Mouse (Mus musculus) embryonic facial prominence, embryonic 10.5 days (tissue): ENCODE results near the gene Zfp740. TPM values are rescaled to one million over a fixed set of nuclear protein-coding genes. Genes with fewer than 3 reads are reported as not detected.

Source experiments
- DNase-seq: peaks from one replicate; pipeline ENCODE4 v3.0.0-alpha.2; 2017; ENCODE audit warnings: low spot score
- H3K27ac ChIP-seq: fragments of 300-500 bp; sonication (generic); replicated peaks from 2 replicates; pipeline ENCODE4 v1.5.1; 2016; ENCODE audit warnings: mild to moderate bottlenecking
- H3K27me3 ChIP-seq: fragments of 300-500 bp; sonication (generic); replicated peaks from 2 replicates; pipeline ENCODE4 v1.6.1; 2016; ENCODE audit warnings: low read depth, mild to moderate bottlenecking; ENCODE audit not compliant: poor library complexity, severe bottlenecking
- H3K36me3 ChIP-seq: fragments of 300-500 bp; sonication (generic); replicated peaks from 2 replicates; pipeline ENCODE4 v1.6.1; 2016; ENCODE audit warnings: mild to moderate bottlenecking, moderate library complexity
- H3K4me1 ChIP-seq: fragments of 300-500 bp; sonication (generic); 2 replicates; pipeline ENCODE4 v1.6.1; 2016
- H3K4me3 ChIP-seq: fragments of 300-500 bp; sonication (generic); 2 replicates; pipeline ENCODE4 v1.5.1; 2016; ENCODE audit warnings: mild to moderate bottlenecking, moderate library complexity
- H3K9me3 ChIP-seq: fragments of 300-500 bp; sonication (generic); 2 replicates; pipeline ENCODE4 v1.6.1; 2016; ENCODE audit warnings: mild to moderate bottlenecking
- WGBS: fragments of 180-500 bp; shearing (Covaris S2); methylation state at CpG from one replicate; pipeline ENCODE4 v1.1.7; 2016; 5-methylcytosine and 5-hydroxymethylcytosine counted together
- polyA plus RNA-seq: library from polyadenylated mRNA; unstranded; fragments of >200 nt; fragmentation: Nextera tagmentation; extraction: Ambion mirVana; gene quantifications from 2 replicates; pipeline ENCODE4 v1.2.1, GENCODE M21; 2016

Gene Zfp740
- polyA plus RNA-seq, 1 experiment from 2014 or later: 79.3 TPM

- WGBS: 87% methylated on average over 4 of the region's 4 CpGs
- Histone ChIP-seq H3K27ac (no peak overlapping the region), H3K4me1 (peaks cover 21% of the 10 kb centered on the region), H3K27me3 (no peaks in the 10 kb centered on the region), H3K4me3 (no peak overlapping the region), H3K9me3 (no peaks in the 10 kb centered on the region), H3K36me3 (peaks cover 17% of the 10 kb centered on the region)
- DNase-seq: no peak
Measured at GRCm38 (mm10) chr15:102195373-102195772, 7.7 kb upstream of the Zfp740 start.

- H3K27ac ChIP-seq: no peak overlapping the region
- WGBS: 75% methylated on average over 4 of the region's 4 CpGs
- no peaks in the 10 kb centered on the region for H3K9me3 ChIP-seq
- H3K27me3 ChIP-seq: no peaks in the 10 kb centered on the region
- H3K4me3 ChIP-seq: no peak overlapping the region
- no peak for DNase-seq
- H3K36me3 ChIP-seq: peaks cover 20% of the 10 kb centered on the region
- H3K4me1 ChIP-seq: peaks cover 12% of the 10 kb centered on the region
Measured at GRCm38 (mm10) chr15:102198841-102199240, 4.2 kb upstream of the Zfp740 start.

GRCm38 (mm10) chr15:102203835-102204381, 859 bp downstream of the Zfp740 start:
- DNase-seq: peak; percentile 85
- H3K27me3 ChIP-seq: no peaks in the 10 kb centered on the region
- peak overlapping the region; percentile 88 for H3K4me3 ChIP-seq
- no peaks in the 10 kb centered on the region for H3K9me3 ChIP-seq
- peaks cover 58% of the 10 kb centered on the region for H3K36me3 ChIP-seq
- H3K4me1 ChIP-seq: peaks cover 35% of the 10 kb centered on the region
- 1% methylated on average over 67 of the region's 72 CpGs for WGBS
- peak overlapping the region; percentile 99 for H3K27ac ChIP-seq

- Histone ChIP-seq H3K27ac (peak within 1 kb of the TSS; percentile 99), H3K36me3 (peaks cover 59% of the 10 kb centered on the region), H3K4me1 (peaks cover 33% of the 10 kb centered on the region), H3K4me3 (peak within 1 kb of the TSS; percentile 88), H3K27me3 (no peaks in the 10 kb centered on the region), H3K9me3 (no peaks in the 10 kb centered on the region)
- 68% methylated on average over 19 of the region's 19 CpGs for WGBS
- no peak for DNase-seq
Measured at GRCm38 (mm10) chr15:102204674-102205505, 1.8 kb downstream of the Zfp740 start, which contains the start of gene Csad. Gene Csad, minus strand, starts transcription at chr15:102204724.

DNA sequence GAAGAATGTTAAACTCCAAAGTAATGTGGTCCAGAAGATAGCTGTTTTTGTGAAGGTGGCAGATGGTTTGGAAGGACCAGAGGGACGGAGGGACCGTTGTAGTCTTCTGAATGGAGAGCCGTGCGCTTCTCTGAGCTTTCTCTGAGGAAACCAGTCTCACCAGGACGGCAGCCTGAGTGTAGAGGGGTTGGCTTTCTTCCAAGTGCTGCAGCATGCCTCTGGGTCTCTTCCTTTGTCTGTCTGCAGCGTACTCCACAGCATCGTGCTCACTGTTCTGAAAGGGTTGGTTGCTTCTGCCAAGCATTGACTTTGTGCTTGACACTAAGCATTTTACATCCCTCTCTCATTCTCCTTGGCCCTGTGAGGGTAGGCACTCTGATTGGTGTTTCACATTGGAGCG, 2.7 kb downstream of the Zfp740 start:
- no peaks in the 10 kb centered on the region for H3K9me3 ChIP-seq
- H3K4me3 ChIP-seq: peak overlapping the region; percentile 88
- H3K36me3 ChIP-seq: peaks cover 63% of the 10 kb centered on the region
- H3K27me3 ChIP-seq: no peaks in the 10 kb centered on the region
- peaks cover 33% of the 10 kb centered on the region for H3K4me1 ChIP-seq
- 84% methylated on average over 8 of the region's 8 CpGs for WGBS
- no peak for DNase-seq
- H3K27ac ChIP-seq: peak overlapping the region; percentile 27; the same call in 1 of the 2 replicates

DNA sequence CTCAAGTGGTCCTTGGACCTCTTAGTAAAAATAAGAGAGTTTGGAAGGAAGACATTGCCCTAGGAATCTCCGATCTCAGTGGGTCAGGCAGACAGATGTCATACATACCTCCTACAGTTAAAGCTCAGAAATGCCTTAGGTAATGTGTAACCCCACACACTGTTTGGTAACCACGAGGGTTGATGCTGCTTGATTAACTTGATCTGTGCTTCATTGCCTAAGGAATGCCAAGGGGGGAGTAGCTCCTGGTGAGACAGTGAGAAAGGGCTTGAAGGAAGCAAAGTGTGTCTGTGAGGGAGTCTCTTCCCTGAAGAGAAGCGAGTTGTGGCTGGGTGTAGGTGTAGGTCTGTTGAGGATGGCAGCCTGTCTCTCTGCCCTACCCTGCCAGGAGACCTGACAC, 4.3 kb downstream of the Zfp740 start:
- Histone ChIP-seq H3K36me3 (peaks cover 78% of the 10 kb centered on the region), H3K9me3 (no peaks in the 10 kb centered on the region), H3K4me1 (peaks cover 30% of the 10 kb centered on the region), H3K4me3 (no peak overlapping the region), H3K27me3 (no peaks in the 10 kb centered on the region), H3K27ac (no peak overlapping the region)
- no peak for DNase-seq
- 91% methylated on average over 3 of the region's 3 CpGs for WGBS

GRCm38 (mm10) chr15:102208092-102208561, 5.1 kb downstream of the Zfp740 start:
- no peaks in the 10 kb centered on the region for H3K9me3 ChIP-seq
- WGBS: 92% methylated on average over 9 of the region's 9 CpGs
- H3K27me3 ChIP-seq: no peaks in the 10 kb centered on the region
- peaks cover 24% of the 10 kb centered on the region for H3K4me1 ChIP-seq
- peaks cover 86% of the 10 kb centered on the region for H3K36me3 ChIP-seq
- no peak overlapping the region for H3K27ac ChIP-seq
- no peak for DNase-seq
- H3K4me3 ChIP-seq: no peak overlapping the region

- Histone ChIP-seq H3K27me3 (no peaks in the 10 kb centered on the region), H3K4me3 (no peak overlapping the region), H3K36me3 (peaks cover 95% of the 10 kb centered on the region), H3K27ac (no peak overlapping the region), H3K9me3 (no peaks in the 10 kb centered on the region), H3K4me1 (peaks cover 23% of the 10 kb centered on the region)
- 93% methylated on average over 8 of the region's 8 CpGs for WGBS
- DNase-seq: no peak
Measured at GRCm38 (mm10) chr15:102209114-102209513, 6.1 kb downstream of the Zfp740 start.

DNA sequence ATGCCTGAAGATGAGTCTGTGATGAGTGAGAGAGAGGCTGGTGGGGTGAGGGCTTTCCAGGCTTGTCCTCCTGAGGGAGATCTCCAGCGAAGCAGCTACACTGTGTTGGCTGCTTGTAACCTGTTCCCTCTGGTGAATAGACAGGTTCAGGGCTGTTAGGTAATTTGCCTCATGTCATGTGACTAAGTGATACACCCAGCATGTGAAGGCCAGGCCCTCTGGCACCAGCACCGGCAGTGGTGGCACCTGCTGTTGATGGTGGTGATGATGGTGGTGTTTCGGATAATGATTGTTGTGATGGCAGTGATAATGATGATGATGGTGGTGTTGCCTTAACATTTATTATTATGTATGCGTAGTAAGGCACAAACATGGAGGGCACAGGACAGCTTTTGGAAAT, 7.8 kb downstream of the Zfp740 start:
- H3K36me3 ChIP-seq: peaks cover 98% of the 10 kb centered on the region

DNA sequence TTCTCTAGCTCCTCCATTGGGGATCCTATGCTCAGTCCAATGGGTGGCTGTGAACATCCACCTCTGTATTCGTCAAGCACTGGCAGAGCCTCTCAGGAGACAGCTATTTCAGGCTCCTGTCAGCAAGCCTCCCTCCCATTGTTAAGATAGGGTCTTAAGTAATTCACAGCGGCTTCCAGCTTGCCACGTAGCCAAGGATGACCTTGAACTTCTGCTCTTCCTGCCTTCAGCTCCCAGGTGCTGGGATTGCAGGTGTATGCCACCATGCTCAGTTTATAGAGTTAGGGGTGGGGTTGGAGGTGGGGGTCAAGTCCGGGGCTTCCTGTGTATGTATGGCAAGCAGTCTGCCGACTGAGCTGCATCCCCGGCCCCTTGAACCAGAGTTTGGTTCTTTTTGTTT, 8.8 kb downstream of the Zfp740 start:
- no peaks in the 10 kb centered on the region for H3K27me3 ChIP-seq
- H3K4me3 ChIP-seq: no peak overlapping the region
- 0 out of 2 replicates have a peak, but pooled peaks cover 2% of the 10 kb centered on the region for H3K4me1 ChIP-seq
- no peaks in the 10 kb centered on the region for H3K9me3 ChIP-seq
- no peak for DNase-seq
- H3K27ac ChIP-seq: no peak overlapping the region
- peaks cover 98% of the 10 kb centered on the region for H3K36me3 ChIP-seq
- WGBS: 87% methylated on average over 6 of the region's 6 CpGs

More for the DNA sequence above, 7.8 kb downstream of the Zfp740 start:
- no peak overlapping the region for H3K4me3 ChIP-seq
- WGBS: 95% methylated on average over 4 of the region's 4 CpGs
- H3K4me1 ChIP-seq: peaks cover 6% of the 10 kb centered on the region
- H3K27me3 ChIP-seq: no peaks in the 10 kb centered on the region
- DNase-seq: no peak
- no peak overlapping the region for H3K27ac ChIP-seq
- no peaks in the 10 kb centered on the region for H3K9me3 ChIP-seq

GRCm38 (mm10) chr15:102214132-102214531, 11.1 kb downstream of the Zfp740 start:
- Histone ChIP-seq H3K36me3 (peaks cover 87% of the 10 kb centered on the region), H3K9me3 (no peaks in the 10 kb centered on the region)
- WGBS: 45% methylated on average over 2 of the region's 2 CpGs

DNA sequence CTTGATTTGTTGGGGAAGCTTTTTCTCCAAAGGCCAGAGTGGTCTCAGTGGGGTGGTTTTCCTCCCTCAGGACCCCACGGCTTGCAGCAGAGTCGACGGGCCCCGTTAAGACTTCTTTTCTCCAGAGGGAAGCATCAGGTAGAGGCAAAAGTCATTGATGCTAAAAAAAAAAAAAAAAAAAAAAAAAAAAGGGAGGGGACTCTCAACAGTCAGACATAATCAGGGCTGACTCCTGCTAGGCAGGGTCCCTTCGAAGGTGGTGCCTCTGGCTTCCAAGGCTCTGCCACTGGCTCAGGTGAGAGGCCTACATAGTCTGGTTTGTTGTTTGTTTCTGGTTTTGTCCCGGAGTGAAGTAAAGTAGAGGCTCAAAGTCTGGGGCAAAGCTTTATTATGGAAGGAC, 12.6 kb downstream of the Zfp740 start:
- no peak overlapping the region for H3K4me3 ChIP-seq
- no peaks in the 10 kb centered on the region for H3K27me3 ChIP-seq
- H3K36me3 ChIP-seq: peaks cover 72% of the 10 kb centered on the region
- H3K9me3 ChIP-seq: no peaks in the 10 kb centered on the region
- WGBS: 75% methylated on average over 6 of the region's 6 CpGs
- H3K4me1 ChIP-seq: 0 out of 2 replicates have a peak, but pooled peaks cover 7% of the 10 kb centered on the region
- no peak overlapping the region for H3K27ac ChIP-seq
- no peak for DNase-seq

More at GRCm38 (mm10) chr15:102214132-102214531, 11.1 kb downstream of the Zfp740 start:
- H3K27ac ChIP-seq: no peak overlapping the region
- no peak overlapping the region for H3K4me3 ChIP-seq
- DNase-seq: no peak
- 0 out of 2 replicates have a peak, but pooled peaks cover 7% of the 10 kb centered on the region for H3K4me1 ChIP-seq
- H3K27me3 ChIP-seq: no peaks in the 10 kb centered on the region
